Mouse (Mus musculus) hindbrain, embryonic 16.5 days (tissue): ENCODE measurements around the gene Irak2. TPM values are rescaled to one million over a fixed set of nuclear protein-coding genes. Genes with fewer than 3 reads are reported as not detected.

ENCODE experiments used
- ATAC-seq: fragments of 200-750 bp; cut with Nextera tagmentation; 2 replicates; pipeline ENCODE4 v1.8.0; 2017; ENCODE audit warnings: moderate TSS enrichment, moderate library complexity
- H3K27ac ChIP-seq: fragments of 300-500 bp; sonication (generic); 2 replicates; pipeline ENCODE4 v1.5.1; 2014; ENCODE audit warnings: low read depth, mild to moderate bottlenecking, control low read depth, low read length, moderate library complexity
- H3K27me3 ChIP-seq: fragments of 300-500 bp; sonication (generic); replicated peaks from 2 replicates; pipeline ENCODE4 v1.6.1; 2014; ENCODE audit warnings: low read length; ENCODE audit not compliant: control insufficient read depth, insufficient read depth
- H3K36me3 ChIP-seq: fragments of 300-500 bp; sonication (generic); 2 replicates; pipeline ENCODE4 v1.6.1; 2014; ENCODE audit warnings: mild to moderate bottlenecking, low read length, moderate library complexity, mixed read lengths; ENCODE audit not compliant: control insufficient read depth, insufficient read depth
- H3K4me1 ChIP-seq: fragments of 300-500 bp; sonication (generic); 2 replicates; pipeline ENCODE4 v1.6.1; 2014; ENCODE audit warnings: low read depth, low read length; ENCODE audit not compliant: control insufficient read depth, insufficient read depth
- H3K4me2 ChIP-seq: fragments of 300-500 bp; sonication (generic); 2 replicates; pipeline ENCODE4 v1.6.1; 2014; ENCODE audit warnings: mild to moderate bottlenecking, low read length, control low read depth, moderate library complexity
- H3K4me3 ChIP-seq: fragments of 300-500 bp; sonication (generic); 2 replicates; pipeline ENCODE4 v1.5.1; 2014; ENCODE audit warnings: mild to moderate bottlenecking, low read length, control low read depth, moderate library complexity
- H3K9ac ChIP-seq: fragments of 300-500 bp; sonication (generic); 2 replicates; pipeline ENCODE4 v1.6.1; 2014; ENCODE audit warnings: low read depth, mild to moderate bottlenecking, control low read depth, low read length, moderate library complexity
- H3K9me3 ChIP-seq: fragments of 300-500 bp; sonication (generic); 2 replicates; pipeline ENCODE4 v1.6.1; 2014; ENCODE audit warnings: mild to moderate bottlenecking, low read length, moderate library complexity; ENCODE audit not compliant: control insufficient read depth
- WGBS: fragments of 180-500 bp; shearing (Covaris S2); extraction: QIAGEN DNeasy Blood & Tissue Kit; methylation state at CpG from one replicate; pipeline ENCODE4 v1.1.7; 2014; 5-methylcytosine and 5-hydroxymethylcytosine counted together
- polyA plus RNA-seq: library from polyadenylated mRNA; unstranded; fragments of >200 nt; fragmentation: Nextera tagmentation; extraction: Ambion mirVana; gene quantifications from 2 replicates; pipeline ENCODE4 v1.2.1, GENCODE M21; 2015

Irak2 gene
- polyA plus RNA-seq, 1 experiment from 2014 or later = 2.8 TPM

- H3K9me3 ChIP-seq = no peaks in the 10 kb centered on the region
- H3K36me3 ChIP-seq = no peaks in the 10 kb centered on the region
- no peak for ATAC-seq
- no peak overlapping the region for H3K9ac ChIP-seq
- 29% methylated on average over 7 of the region's 7 CpGs for WGBS
- H3K27me3 ChIP-seq = no peaks in the 10 kb centered on the region
- H3K27ac ChIP-seq = no peak overlapping the region
- H3K4me3 ChIP-seq = no peak overlapping the region
- no peak overlapping the region for H3K4me2 ChIP-seq
- H3K4me1 ChIP-seq = no peaks in the 10 kb centered on the region
Observed at GRCm38 (mm10) chr6:113690008-113690399, 51.7 kb downstream of the Irak2 start.

DNA sequence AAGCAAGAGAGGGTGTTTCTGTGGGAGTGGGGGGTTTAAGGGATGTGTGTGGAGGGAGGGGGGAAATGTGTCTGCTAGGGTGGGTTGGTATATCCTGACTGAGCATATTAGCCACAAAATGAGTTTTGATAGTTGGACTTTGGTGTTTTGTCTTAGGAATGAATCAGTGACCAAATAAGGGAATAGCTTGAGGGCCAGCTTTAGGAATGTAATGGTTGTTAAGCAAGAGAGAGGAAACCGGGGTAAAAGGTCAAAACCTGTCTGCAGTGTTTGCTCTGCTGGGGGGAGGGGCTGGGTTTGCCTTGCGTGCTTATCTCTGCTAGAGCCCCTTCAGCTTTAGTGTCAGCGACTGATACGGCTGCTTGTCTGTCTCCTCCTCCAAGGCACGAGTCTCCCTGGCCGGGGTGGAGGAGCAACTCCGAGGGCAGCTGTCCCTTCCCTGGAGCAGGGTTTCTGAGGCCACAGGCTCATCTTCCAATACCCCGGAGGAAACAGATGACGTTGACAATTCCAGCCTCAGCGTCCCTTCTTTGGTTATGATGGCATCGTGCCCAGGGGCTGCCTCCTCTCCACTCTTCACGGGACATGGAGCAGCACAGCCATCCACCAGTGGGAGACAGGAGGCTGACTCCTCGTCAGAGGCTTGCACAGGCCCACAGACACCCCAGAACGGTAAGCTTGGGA, 52.3 kb downstream of the Irak2 start:
- Histone ChIP-seq H3K9ac (no peak overlapping the region), H3K4me1 (no peaks in the 10 kb centered on the region), H3K4me3 (no peak overlapping the region), H3K4me2 (no peak overlapping the region), H3K36me3 (no peaks in the 10 kb centered on the region), H3K27me3 (no peaks in the 10 kb centered on the region), H3K9me3 (no peaks in the 10 kb centered on the region), H3K27ac (no peak overlapping the region; the same call in 1 of the 2 replicates)
- WGBS = 11% methylated on average over 14 of the region's 14 CpGs
- ATAC-seq = 0 out of 2 replicates have a peak, but pooled peaks have one; percentile 40

- Histone ChIP-seq H3K4me1 (no peaks in the 10 kb centered on the region), H3K9ac (no peak overlapping the region), H3K4me2 (no peak overlapping the region), H3K27ac (no peak overlapping the region; the same call in 1 of the 2 replicates), H3K27me3 (no peaks in the 10 kb centered on the region), H3K4me3 (no peak overlapping the region), H3K9me3 (no peaks in the 10 kb centered on the region), H3K36me3 (no peaks in the 10 kb centered on the region)
- 83% methylated on average over 4 of the region's 4 CpGs for WGBS
- ATAC-seq = no peak
Observed at GRCm38 (mm10) chr6:113691084-113691462, 52.8 kb downstream of the Irak2 start.

DNA sequence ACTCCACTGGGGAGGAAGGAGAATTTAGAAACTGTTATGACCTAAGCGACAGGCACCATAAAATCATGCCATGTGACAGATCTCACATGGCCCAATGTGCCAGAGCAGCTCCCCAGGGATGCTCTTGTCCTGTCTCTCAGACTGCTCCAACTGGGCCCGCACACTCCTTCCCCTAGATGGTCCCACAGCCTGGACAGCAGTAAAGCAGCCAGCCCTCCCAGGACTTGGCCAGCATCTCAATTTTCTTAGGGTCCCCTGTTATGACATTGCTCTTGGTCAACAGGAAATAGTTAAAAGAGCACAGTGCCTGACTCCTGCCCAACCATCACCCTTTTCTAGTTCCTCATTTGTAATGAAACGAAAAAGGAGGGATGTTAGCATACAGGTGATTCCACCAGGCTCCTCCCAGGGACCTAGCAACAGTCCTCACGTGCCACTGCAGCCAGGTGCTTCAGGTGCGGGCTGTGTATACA, 54.4 kb downstream of the Irak2 start:
- WGBS = 77% methylated on average over 5 of the region's 5 CpGs
- no peak overlapping the region for H3K4me2 ChIP-seq
- H3K9me3 ChIP-seq = no peaks in the 10 kb centered on the region
- no peaks in the 10 kb centered on the region for H3K4me1 ChIP-seq
- H3K36me3 ChIP-seq = no peaks in the 10 kb centered on the region
- no peak for ATAC-seq
- no peak overlapping the region for H3K4me3 ChIP-seq
- H3K27me3 ChIP-seq = no peaks in the 10 kb centered on the region
- H3K9ac ChIP-seq = no peak overlapping the region
- H3K27ac ChIP-seq = no peak overlapping the region

GRCm38 (mm10) chr6:113693377-113693776, 55.1 kb downstream of the Irak2 start:
- WGBS = 93% methylated on average over 5 of the region's 5 CpGs
- Histone ChIP-seq H3K4me3 (no peak overlapping the region), H3K4me2 (no peak overlapping the region), H3K36me3 (no peaks in the 10 kb centered on the region), H3K27ac (no peak overlapping the region), H3K4me1 (peaks cover 3% of the 10 kb centered on the region), H3K9ac (no peak overlapping the region), H3K27me3 (no peaks in the 10 kb centered on the region), H3K9me3 (no peaks in the 10 kb centered on the region)
- no peak for ATAC-seq

DNA sequence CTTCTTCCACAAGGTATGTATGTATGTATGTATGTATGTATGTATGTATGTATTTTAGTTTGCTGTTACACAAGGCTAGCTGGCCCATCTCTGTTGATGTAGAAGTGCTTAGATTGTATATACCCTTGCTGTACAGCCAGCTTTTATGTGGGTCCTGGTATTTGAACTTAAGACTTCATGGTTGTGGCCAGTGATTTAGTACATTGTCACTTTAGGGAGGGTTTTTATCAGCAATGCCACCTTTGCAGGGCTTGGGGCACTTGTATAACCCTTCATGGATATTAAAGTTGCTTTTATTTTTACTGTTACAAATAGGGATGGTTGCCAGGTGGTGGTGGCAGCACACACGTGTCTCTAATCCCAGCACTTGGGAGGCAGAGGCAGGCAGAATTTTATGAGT, 56.9 kb downstream of the Irak2 start:
- Histone ChIP-seq H3K27ac (no peak overlapping the region), H3K4me3 (no peak overlapping the region), H3K27me3 (no peaks in the 10 kb centered on the region), H3K4me2 (no peak overlapping the region), H3K4me1 (peaks cover 12% of the 10 kb centered on the region), H3K9ac (no peak overlapping the region), H3K9me3 (no peaks in the 10 kb centered on the region), H3K36me3 (no peaks in the 10 kb centered on the region)
- WGBS = 50% methylated on average over 1 of the region's 1 CpGs
- no peak for ATAC-seq

GRCm38 (mm10) chr6:113695766-113696355, 57.6 kb downstream of the Irak2 start:
- 87% methylated on average over 4 of the region's 4 CpGs for WGBS
- no peak for ATAC-seq
- Histone ChIP-seq H3K4me3 (peak overlapping the region; percentile 89; the same call in 1 of the 2 replicates), H3K36me3 (no peaks in the 10 kb centered on the region), H3K9me3 (no peaks in the 10 kb centered on the region), H3K4me1 (peaks cover 12% of the 10 kb centered on the region), H3K9ac (no peak overlapping the region), H3K27ac (peak overlapping the region; percentile 48), H3K27me3 (no peaks in the 10 kb centered on the region), H3K4me2 (peak overlapping the region; percentile 62)

DNA sequence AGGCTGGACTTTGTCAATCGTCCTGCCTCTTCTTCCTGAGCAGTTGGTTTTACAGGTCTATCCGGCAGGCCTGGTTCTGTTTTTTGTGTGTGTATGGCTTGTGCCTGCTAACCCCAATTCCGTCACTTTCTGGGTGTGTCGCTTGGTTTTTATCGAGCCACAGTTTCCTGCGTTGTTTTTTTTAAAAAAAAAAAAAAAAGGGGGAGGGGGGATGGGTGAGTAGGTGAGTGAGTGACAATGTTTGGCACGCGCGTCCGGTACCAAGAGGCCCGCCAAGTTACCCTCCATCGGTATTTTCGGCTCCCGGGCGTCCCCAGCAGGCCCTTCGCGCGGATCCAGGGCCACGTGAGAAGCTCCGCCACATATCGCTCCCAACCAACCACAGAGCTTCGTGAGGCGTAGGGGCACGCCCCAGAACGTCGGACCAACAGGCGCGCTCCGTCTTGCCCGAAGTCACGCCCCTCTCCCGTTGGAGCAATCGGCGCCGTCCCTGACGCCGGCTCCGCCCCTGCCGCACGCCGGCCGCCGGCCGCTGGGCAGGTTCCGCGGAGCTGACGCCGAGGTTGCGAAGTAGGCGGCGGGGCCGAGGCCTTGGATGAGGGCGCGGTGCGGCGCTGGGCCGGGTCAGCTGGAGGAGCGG, 58.4 kb downstream of the Irak2 start, which contains the start of gene Tatdn2:
Gene Tatdn2, plus strand, starts transcription at position 469 of the 640 bp plus-strand sequence.
- Histone ChIP-seq H3K9me3 (no peaks in the 10 kb centered on the region), H3K36me3 (0 out of 2 replicates have a peak, but pooled peaks cover 2% of the 10 kb centered on the region), H3K9ac (peak within 1 kb of the TSS; percentile 85), H3K4me1 (peaks cover 12% of the 10 kb centered on the region), H3K27me3 (no peaks in the 10 kb centered on the region), H3K4me3 (peak within 1 kb of the TSS; percentile 89), H3K27ac (peak within 1 kb of the TSS; percentile 90), H3K4me2 (peak within 1 kb of the TSS; percentile 83)
- 1% methylated on average over 58 of the region's 58 CpGs for WGBS
- peak; percentile 100 for ATAC-seq
